Mouse (Mus musculus) liver, adult 2 months (tissue): ENCODE data around the gene Pam16.
A peak's percentile ranks its signal among the peaks of the same experiment; 100 is the strongest.

Experiments
- CTCF ChIP-seq: fragments of 200-500 bp; IDR thresholded peaks from 2 replicates; pipeline ENCODE4 v1.5.1; 2011; ENCODE audit warnings: low read depth, low read length, control low read depth
- POLR2A ChIP-seq: fragments of 200-500 bp; IDR thresholded peaks from 2 replicates; pipeline ENCODE4 v1.6.1; 2011; ENCODE audit warnings: low read length, control low read depth; ENCODE audit not compliant: insufficient read depth; ENCODE audit errors: extremely low read depth

- peak; percentile 60 for TF ChIP-seq CTCF
- TF ChIP-seq POLR2A, result no peak
These were observed 7.3 kb upstream of the Pam16 start for GRCm38 (mm10) chr16:4632050-4632449.
